Mouse (Mus musculus) G1E (cell line): ENCODE data around the gene Prrg2. TPM values are rescaled to one million over a fixed set of nuclear protein-coding genes. Genes with fewer than 3 reads are reported as not detected.
A peak's percentile ranks its signal among the peaks of the same experiment; 100 is the strongest.

Experiments used
- ATAC-seq: 2 replicates; pipeline ENCODE4 v1.8.0; 2016; ENCODE audit warnings: mild to moderate bottlenecking; ENCODE audit not compliant: insufficient number of reproducible peaks, poor library complexity, low FRiP score, severe bottlenecking; ENCODE audit errors: extremely low read depth
- DNase-seq: peaks from one replicate; pipeline ENCODE4 v3.0.0; 2012; ENCODE audit warnings: low spot score
- H3K27me3 ChIP-seq: 2 replicates; pipeline ENCODE4 v1.6.1; 2012; ENCODE audit warnings: mild to moderate bottlenecking, low read length, inconsistent platforms; ENCODE audit not compliant: insufficient read depth
- H3K36me3 ChIP-seq: replicated peaks from 2 replicates; pipeline ENCODE3; 2012; ENCODE audit warnings: mild to moderate bottlenecking, inconsistent platforms
- H3K4me1 ChIP-seq: 2 replicates; pipeline ENCODE4 v1.6.1; 2012; ENCODE audit warnings: low read depth, low read length, inconsistent platforms, mixed read lengths; ENCODE audit not compliant: insufficient read depth
- H3K4me3 ChIP-seq: 2 replicates; pipeline ENCODE4 v1.5.1; 2012; ENCODE audit warnings: low read depth, mild to moderate bottlenecking, inconsistent platforms, low read length, moderate library complexity, mixed read lengths
- H3K9me3 ChIP-seq: replicated peaks from 2 replicates; pipeline ENCODE4 v1.6.1; 2012; ENCODE audit warnings: inconsistent platforms
- CTCF ChIP-seq: IDR thresholded peaks from 2 replicates; pipeline ENCODE4 v1.5.1; 2012; ENCODE audit warnings: low read depth, low read length, inconsistent platforms, mixed read lengths
- GATA1 ChIP-seq: IDR thresholded peaks from 2 replicates; pipeline ENCODE4 v1.6.1; 2012; ENCODE audit warnings: borderline replicate concordance, low read length, inconsistent platforms, mixed read lengths
- GATA2 ChIP-seq: IDR thresholded peaks from 2 replicates; pipeline ENCODE4 v1.6.1; 2012; ENCODE audit warnings: low read depth, low read length, inconsistent platforms, borderline replicate concordance
- POLR2AphosphoS5 ChIP-seq: IDR thresholded peaks from 2 replicates; pipeline ENCODE4 v1.6.1; 2012; ENCODE audit warnings: low read depth, low read length, inconsistent platforms; ENCODE audit not compliant: insufficient replicate concordance
- TAL1 ChIP-seq: conservative IDR thresholded peaks from 2 replicates; pipeline ENCODE4 v1.6.1; 2012; ENCODE audit warnings: low read depth, low read length, inconsistent platforms, mixed read lengths
- polyA plus RNA-seq: library from polyadenylated mRNA; stranded (reverse); fragments of >175 nt; gene quantifications from 2 replicates; pipeline ENCODE4 v1.2.3, GENCODE M21; 2012
- total RNA-seq, 2 experiments: library from RNA; stranded (forward) in 1 of 2; stranded (reverse) in 1 of 2; fragments of 200-1000 nt in 1 of 2; fragments of >200 nt in 1 of 2; fragmentation: Nextera tagmentation in 1 of 2; gene quantifications; 2 replicates each; pipeline ENCODE4 v1.2.3; 2014 to 2017

Gene Prrg2
- total and polyA plus RNA-seq, 3 experiments: 9.5 to 34.7 (median 17.8) TPM

- TF ChIP-seq TAL1 (no peak), CTCF (no peak)
- H3K36me3 ChIP-seq: peaks cover 99% of the 10 kb centered on the region
- no peak for ATAC-seq
- H3K9me3 ChIP-seq: peaks cover 7% of the 10 kb centered on the region
- no peak for DNase-seq
- H3K4me1 ChIP-seq: peaks cover 56% of the 10 kb centered on the region
- H3K27me3 ChIP-seq: no peaks in the 10 kb centered on the region
- no peak overlapping the region for H3K4me3 ChIP-seq
Observed at GRCm38 (mm10) chr7:45008411-45008810, 54.1 kb downstream of the Prrg2 start.

GRCm38 (mm10) chr7:45007846-45008245 is 54.6 kb downstream of the Prrg2 start:
- Histone ChIP-seq H3K36me3 (peaks cover 99% of the 10 kb centered on the region), H3K27me3 (no peaks in the 10 kb centered on the region), H3K4me1 (peaks cover 55% of the 10 kb centered on the region), H3K4me3 (peak overlapping the region; percentile 30), H3K9me3 (peaks cover 7% of the 10 kb centered on the region)
- TF ChIP-seq POLR2AphosphoS5: no peak
- no peak for TF ChIP-seq GATA1
- TF ChIP-seq TAL1: no peak
- no peak for TF ChIP-seq GATA2
- TF ChIP-seq CTCF: no peak
- DNase-seq (no peak), ATAC-seq (no peak)

- peaks cover 52% of the 10 kb centered on the region for H3K4me1 ChIP-seq
- peaks cover 7% of the 10 kb centered on the region for H3K9me3 ChIP-seq
- H3K4me3 ChIP-seq: no peak overlapping the region
- no peaks in the 10 kb centered on the region for H3K27me3 ChIP-seq
- DNase-seq (no peak), ATAC-seq (no peak)
- H3K36me3 ChIP-seq: peaks cover 99% of the 10 kb centered on the region
- TF ChIP-seq GATA2: no peak
- no peak for TF ChIP-seq GATA1
- no peak for TF ChIP-seq POLR2AphosphoS5
- TF ChIP-seq TAL1: no peak
- no peak for TF ChIP-seq CTCF
Observed at GRCm38 (mm10) chr7:45007141-45007540, 55.3 kb downstream of the Prrg2 start.

- peaks cover 99% of the 10 kb centered on the region for H3K36me3 ChIP-seq
- H3K4me1 ChIP-seq: peaks cover 54% of the 10 kb centered on the region
- H3K4me3 ChIP-seq: no peak overlapping the region
- TF ChIP-seq TAL1: no peak
- TF ChIP-seq GATA2: no peak
- no peak for TF ChIP-seq GATA1
- no peak for TF ChIP-seq CTCF
- TF ChIP-seq POLR2AphosphoS5: no peak
- ATAC-seq: no peak
- no peaks in the 10 kb centered on the region for H3K27me3 ChIP-seq
- peaks cover 7% of the 10 kb centered on the region for H3K9me3 ChIP-seq
- no peak for DNase-seq
Observed at GRCm38 (mm10) chr7:45006503-45006902, 56.0 kb downstream of the Prrg2 start.

GRCm38 (mm10) chr7:45005321-45005992 is 57.0 kb downstream of the Prrg2 start:
- TF ChIP-seq POLR2AphosphoS5: no peak
- TF ChIP-seq GATA1: no peak
- no peak for TF ChIP-seq CTCF
- TF ChIP-seq GATA2: no peak
- TF ChIP-seq TAL1: no peak
- no peak for ATAC-seq
- no peaks in the 10 kb centered on the region for H3K27me3 ChIP-seq
- H3K36me3 ChIP-seq: peaks cover 100% of the 10 kb centered on the region
- peaks cover 62% of the 10 kb centered on the region for H3K4me1 ChIP-seq
- DNase-seq: no peak
- peaks cover 7% of the 10 kb centered on the region for H3K9me3 ChIP-seq
- no peak overlapping the region for H3K4me3 ChIP-seq

- Histone ChIP-seq H3K36me3 (peaks cover 100% of the 10 kb centered on the region), H3K27me3 (no peaks in the 10 kb centered on the region), H3K4me3 (no peak overlapping the region), H3K9me3 (peaks cover 7% of the 10 kb centered on the region), H3K4me1 (peaks cover 65% of the 10 kb centered on the region)
- DNase-seq: no peak
- no peak for ATAC-seq
- TF ChIP-seq GATA1 (no peak), POLR2AphosphoS5 (no peak), CTCF (no peak), TAL1 (no peak), GATA2 (no peak)
Observed at GRCm38 (mm10) chr7:45004546-45004945, 57.9 kb downstream of the Prrg2 start.

Other genes with a start within 250 kb of the Prrg2 start
Only the 20 nearest of the 36 such genes appear.
- not detected in 2 replicates for gene Tsks, start 119.5 kb downstream of the Prrg2 start, total RNA-seq (2014; fragmentation: Nextera tagmentation)
- not detected in 2 replicates for gene Tsks, start 119.5 kb downstream of the Prrg2 start, total RNA-seq (2017)
- 0.29 and 0.44 TPM in 2 replicates for gene Tsks, start 119.5 kb downstream of the Prrg2 start, polyA plus RNA-seq
- gene Cpt1c, start 87.8 kb downstream of the Prrg2 start, total RNA-seq (2014; fragmentation: Nextera tagmentation): 0.53 and 2.4 TPM in 2 replicates
- 0.11 and 0.23 TPM in 2 replicates for gene Cpt1c, start 87.8 kb downstream of the Prrg2 start, total RNA-seq (2017)
- 0.28 and 0.33 TPM in 2 replicates for gene Cpt1c, start 87.8 kb downstream of the Prrg2 start, polyA plus RNA-seq
- gene Prmt1, start 76.1 kb downstream of the Prrg2 start, total RNA-seq (2014; fragmentation: Nextera tagmentation): 165 and 169 TPM in 2 replicates
- gene Prmt1, start 76.1 kb downstream of the Prrg2 start, total RNA-seq (2017): 97.2 and 113 TPM in 2 replicates
- gene Prmt1, start 76.1 kb downstream of the Prrg2 start, polyA plus RNA-seq: 89.5 and 105 TPM in 2 replicates
- gene Irf3, start 65.0 kb downstream of the Prrg2 start, total RNA-seq (2014; fragmentation: Nextera tagmentation): 129 and 135 TPM in 2 replicates
- gene Irf3, start 65.0 kb downstream of the Prrg2 start, total RNA-seq (2017): 107 and 135 TPM in 2 replicates
- gene Irf3, start 65.0 kb downstream of the Prrg2 start, polyA plus RNA-seq: 65.6 and 87.1 TPM in 2 replicates
- 11.1 and 13.9 TPM in 2 replicates for gene Bcl2l12, start 64.0 kb downstream of the Prrg2 start, total RNA-seq (2014; fragmentation: Nextera tagmentation)
- gene Bcl2l12, start 64.0 kb downstream of the Prrg2 start, total RNA-seq (2017): 15.6 and 20.4 TPM in 2 replicates
- gene Bcl2l12, start 64.0 kb downstream of the Prrg2 start, polyA plus RNA-seq: 65.9 and 74.6 TPM in 2 replicates
- 66.0 and 111 TPM in 2 replicates for gene Scaf1, start 46.3 kb downstream of the Prrg2 start, total RNA-seq (2014; fragmentation: Nextera tagmentation)
- gene Scaf1, start 46.3 kb downstream of the Prrg2 start, total RNA-seq (2017): 11.3 and 13.5 TPM in 2 replicates
- gene Scaf1, start 46.3 kb downstream of the Prrg2 start, polyA plus RNA-seq: 203 and 244 TPM in 2 replicates
- 16.3 and 22.1 TPM in 2 replicates for gene Rras, start 44.7 kb downstream of the Prrg2 start, total RNA-seq (2014; fragmentation: Nextera tagmentation)
- 3.1 and 3.2 TPM in 2 replicates for gene Rras, start 44.7 kb downstream of the Prrg2 start, total RNA-seq (2017)
- gene Rras, start 44.7 kb downstream of the Prrg2 start, polyA plus RNA-seq: 5.6 and 6.9 TPM in 2 replicates
- gene Prr12, start 9.8 kb downstream of the Prrg2 start, total RNA-seq (2014; fragmentation: Nextera tagmentation): 36.7 and 42.4 TPM in 2 replicates
- gene Prr12, start 9.8 kb downstream of the Prrg2 start, total RNA-seq (2017): 1.6 and 2.0 TPM in 2 replicates
- 91.6 and 98.4 TPM in 2 replicates for gene Prr12, start 9.8 kb downstream of the Prrg2 start, polyA plus RNA-seq
- gene Nosip, start 248 bp downstream of the Prrg2 start, total RNA-seq (2014; fragmentation: Nextera tagmentation): 43.6 and 49.1 TPM in 2 replicates
- 38.9 and 49.4 TPM in 2 replicates for gene Nosip, start 248 bp downstream of the Prrg2 start, total RNA-seq (2017)
- gene Nosip, start 248 bp downstream of the Prrg2 start, polyA plus RNA-seq: 104 and 110 TPM in 2 replicates
- 0.49 TPM in 1 of 2 replicates, not detected in the other for gene Rcn3, start 29.5 kb upstream of the Prrg2 start, total RNA-seq (2014; fragmentation: Nextera tagmentation)
- not detected in 2 replicates for gene Rcn3, start 29.5 kb upstream of the Prrg2 start, total RNA-seq (2017)
- gene Rcn3, start 29.5 kb upstream of the Prrg2 start, polyA plus RNA-seq: 0.31 and 0.33 TPM in 2 replicates
- not detected in 2 replicates for gene Fcgrt, start 41.2 kb upstream of the Prrg2 start, total RNA-seq (2014; fragmentation: Nextera tagmentation)
- gene Fcgrt, start 41.2 kb upstream of the Prrg2 start, total RNA-seq (2017): not detected in 2 replicates
- not detected in 2 replicates for gene Fcgrt, start 41.2 kb upstream of the Prrg2 start, polyA plus RNA-seq
- 916 and 1,000 TPM in 2 replicates for gene Rps11, start 61.8 kb upstream of the Prrg2 start, total RNA-seq (2014; fragmentation: Nextera tagmentation)
- 1,298 and 1,329 TPM in 2 replicates for gene Rps11, start 61.8 kb upstream of the Prrg2 start, total RNA-seq (2017)
- gene Rps11, start 61.8 kb upstream of the Prrg2 start, polyA plus RNA-seq: 151 and 217 TPM in 2 replicates
- 1,386 and 1,478 TPM in 2 replicates for gene Rpl13a, start 66.1 kb upstream of the Prrg2 start, total RNA-seq (2014; fragmentation: Nextera tagmentation)
- 2,356 and 2,406 TPM in 2 replicates for gene Rpl13a, start 66.1 kb upstream of the Prrg2 start, total RNA-seq (2017)
- 5,469 and 6,084 TPM in 2 replicates for gene Rpl13a, start 66.1 kb upstream of the Prrg2 start, polyA plus RNA-seq
- not detected in 2 replicates for gene Gm45713, start 73.6 kb upstream of the Prrg2 start, total RNA-seq (2014; fragmentation: Nextera tagmentation)
- 0.16 and 0.23 TPM in 2 replicates for gene Gm45713, start 73.6 kb upstream of the Prrg2 start, total RNA-seq (2017)
- gene Gm45713, start 73.6 kb upstream of the Prrg2 start, polyA plus RNA-seq: 1.0 and 1.3 TPM in 2 replicates
- gene Flt3l, start 73.8 kb upstream of the Prrg2 start, total RNA-seq (2014; fragmentation: Nextera tagmentation): 75.7 and 76.5 TPM in 2 replicates
- gene Flt3l, start 73.8 kb upstream of the Prrg2 start, total RNA-seq (2017): 41.0 and 48.6 TPM in 2 replicates
- gene Flt3l, start 73.8 kb upstream of the Prrg2 start, polyA plus RNA-seq: 31.7 and 38.8 TPM in 2 replicates
- 82.8 and 124 TPM in 2 replicates for gene Pih1d1, start 91.6 kb upstream of the Prrg2 start, total RNA-seq (2014; fragmentation: Nextera tagmentation)
- 60.9 and 68.4 TPM in 2 replicates for gene Pih1d1, start 91.6 kb upstream of the Prrg2 start, total RNA-seq (2017)
- gene Pih1d1, start 91.6 kb upstream of the Prrg2 start, polyA plus RNA-seq: 46.4 TPM in 2 replicates
- gene Aldh16a1, start 91.9 kb upstream of the Prrg2 start, total RNA-seq (2014; fragmentation: Nextera tagmentation): 19.6 and 26.3 TPM in 2 replicates
- 33.8 and 34.7 TPM in 2 replicates for gene Aldh16a1, start 91.9 kb upstream of the Prrg2 start, total RNA-seq (2017)
- gene Aldh16a1, start 91.9 kb upstream of the Prrg2 start, polyA plus RNA-seq: 110 and 133 TPM in 2 replicates
- gene Slc17a7, start 101.3 kb upstream of the Prrg2 start, total RNA-seq (2014; fragmentation: Nextera tagmentation): not detected in 2 replicates
- 0.06 and 0.11 TPM in 2 replicates for gene Slc17a7, start 101.3 kb upstream of the Prrg2 start, total RNA-seq (2017)
- gene Slc17a7, start 101.3 kb upstream of the Prrg2 start, polyA plus RNA-seq: 0.02 and 0.08 TPM in 2 replicates
- gene Gfy, start 116.9 kb upstream of the Prrg2 start, total RNA-seq (2014; fragmentation: Nextera tagmentation): not detected in 2 replicates
- 0.05 and 0.06 TPM in 2 replicates for gene Gfy, start 116.9 kb upstream of the Prrg2 start, total RNA-seq (2017)
- not detected in 2 replicates for gene Gfy, start 116.9 kb upstream of the Prrg2 start, polyA plus RNA-seq
- not detected in 2 replicates for gene Pth2, start 118.3 kb upstream of the Prrg2 start, total RNA-seq (2014; fragmentation: Nextera tagmentation)
- gene Pth2, start 118.3 kb upstream of the Prrg2 start, total RNA-seq (2017): not detected in 2 replicates
- gene Pth2, start 118.3 kb upstream of the Prrg2 start, polyA plus RNA-seq: not detected in 2 replicates